Mouse (Mus musculus): Measurements from ENCODE around the gene Mcrip2. TPM values are rescaled to one million over a fixed set of nuclear protein-coding genes. Genes with fewer than 3 reads are reported as not detected.

Gene Mcrip2
- 17.3 and 21.7 TPM in 2 replicates for polyA plus RNA-seq (2012; rRNA removed)

DNA sequence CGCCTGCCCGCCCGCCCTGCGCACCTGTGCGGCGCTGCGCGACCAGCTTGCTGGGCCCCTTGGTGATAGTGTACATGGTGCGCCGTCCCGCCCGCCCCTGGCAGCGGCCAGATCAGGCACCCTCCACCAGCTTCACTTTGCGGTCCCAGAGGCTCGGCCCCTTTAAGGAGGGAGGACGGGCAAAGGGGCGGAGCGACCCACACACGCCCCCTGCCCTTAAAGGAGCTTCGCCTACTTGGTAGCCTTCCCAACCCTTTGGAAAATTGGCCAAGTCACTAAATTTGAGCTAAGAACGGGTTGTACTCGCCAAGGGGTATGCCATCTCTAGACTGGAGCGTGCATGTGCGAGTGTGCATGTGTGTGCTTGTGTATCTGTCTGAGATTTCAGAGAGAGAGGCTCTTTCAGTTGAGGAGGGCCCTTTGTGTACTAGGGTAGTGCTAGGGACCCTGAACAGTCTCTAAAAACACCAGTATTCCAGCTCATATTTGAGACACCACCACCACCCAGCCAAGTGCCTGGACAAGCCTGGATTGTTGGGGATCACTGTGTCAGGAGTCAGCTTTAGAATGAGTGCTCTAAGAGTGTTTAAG is at the start of gene Mcrip2:
Gene Mcrip2 (minus strand): TSS at position 164 of the 591 bp plus-strand sequence.
- no peak for TF ChIP-seq CTCF (IDR thresholded peaks at IDR 0.05; ENCODE audit: extremely low read depth, insufficient read depth, insufficient read length, insufficient replicate concordance)
- TF ChIP-seq POLR2A (IDR thresholded peaks at IDR 0.05; ENCODE audit: low read depth, low read length) = no peak
- DNase-seq (ENCODE audit: low read depth in 1 of 2, low spot score in 2 of 2) = peak in 1 of 2 experiments; percentile 63
- no peaks in the 10 kb centered on the region for H3K36me3 ChIP-seq (ENCODE audit: control insufficient read depth, insufficient read depth, low read length)
- no peak within 1 kb of the TSS; the same call in none of the 2 replicates for H3K27ac ChIP-seq (ENCODE audit: insufficient read depth, low read length)
- no peaks in the 10 kb centered on the region for H3K27me3 ChIP-seq (ENCODE audit: control insufficient read depth, insufficient read depth, low read length)
- H3K4me1 ChIP-seq (ENCODE audit: control insufficient read depth, insufficient read depth, insufficient read length) = no peaks in the 10 kb centered on the region; the same call in 1 of the 2 replicates
- under 1% methylated on average over 24 of the region's 24 CpGs for WGBS
- H3K4me3 ChIP-seq (ENCODE audit: extremely low read depth, insufficient read depth, insufficient read length) = peak within 1 kb of the TSS; percentile 73

DNA sequence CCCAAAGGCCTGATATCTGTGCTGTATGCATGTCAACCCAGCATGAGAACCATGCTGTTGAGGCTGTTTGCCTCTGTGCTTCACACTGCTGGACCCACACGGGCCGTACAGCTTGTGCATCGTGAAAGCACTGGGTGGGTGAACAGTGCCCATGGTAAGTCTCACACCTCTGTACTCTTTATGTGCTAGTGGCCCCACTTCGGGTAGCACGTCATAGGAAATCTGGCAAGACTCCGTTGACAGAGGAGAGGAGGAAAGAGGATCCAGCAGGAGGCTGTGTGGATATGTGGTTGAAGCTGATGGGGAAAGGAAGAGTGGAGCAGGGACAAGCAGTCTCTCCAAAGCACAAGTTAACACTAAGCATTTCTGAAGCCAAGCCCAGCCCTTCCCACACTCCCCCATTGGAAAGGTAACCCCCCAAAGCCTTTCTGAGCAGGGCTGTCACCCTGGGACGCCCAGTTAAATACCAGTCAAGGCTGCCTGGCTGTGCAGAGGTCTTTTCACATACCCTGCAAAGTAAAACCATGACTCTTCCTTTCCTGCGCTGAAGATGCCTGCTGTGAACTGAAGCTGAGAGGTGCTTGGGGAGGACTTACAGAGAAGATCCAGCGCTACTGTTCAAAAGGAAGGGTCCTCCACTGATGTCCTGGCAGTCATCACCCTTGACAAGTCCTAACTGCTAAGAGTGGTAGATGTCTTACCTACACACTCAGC is 49.6 kb upstream of the Mcrip2 start:
- H3K36me3 ChIP-seq (ENCODE audit: control insufficient read depth, insufficient read depth, low read length) = no peaks in the 10 kb centered on the region
- no peak overlapping the region for H3K4me3 ChIP-seq (ENCODE audit: extremely low read depth, insufficient read depth, insufficient read length)
- peaks cover 21% of the 10 kb centered on the region; the same call in 1 of the 2 replicates for H3K4me1 ChIP-seq (ENCODE audit: control insufficient read depth, insufficient read depth, insufficient read length)
- no peak overlapping the region for H3K27ac ChIP-seq (ENCODE audit: insufficient read depth, low read length)
- TF ChIP-seq CTCF (IDR thresholded peaks at IDR 0.05; ENCODE audit: extremely low read depth, insufficient read depth, insufficient read length, insufficient replicate concordance) (no peak), POLR2A (IDR thresholded peaks at IDR 0.05; ENCODE audit: low read depth, low read length) (no peak)
- H3K27me3 ChIP-seq (ENCODE audit: control insufficient read depth, insufficient read depth, low read length) = no peaks in the 10 kb centered on the region
- DNase-seq (ENCODE audit: low read depth in 1 of 2, low spot score in 2 of 2) = no peak
- 86% methylated on average over 9 of the region's 9 CpGs for WGBS

GRCm38 (mm10) chr17:25916931-25917647 is 48.5 kb upstream of the Mcrip2 start:
- H3K27ac ChIP-seq (ENCODE audit: insufficient read depth, low read length) = no peak overlapping the region
- DNase-seq (ENCODE audit: low read depth in 1 of 2, low spot score in 2 of 2) = no peak
- no peak overlapping the region for H3K4me3 ChIP-seq (ENCODE audit: extremely low read depth, insufficient read depth, insufficient read length)
- no peaks in the 10 kb centered on the region for H3K36me3 ChIP-seq (ENCODE audit: control insufficient read depth, insufficient read depth, low read length)
- 78% methylated on average over 8 of the region's 8 CpGs for WGBS
- TF ChIP-seq CTCF (IDR thresholded peaks at IDR 0.05; ENCODE audit: extremely low read depth, insufficient read depth, insufficient read length, insufficient replicate concordance) (no peak), POLR2A (IDR thresholded peaks at IDR 0.05; ENCODE audit: low read depth, low read length) (no peak)
- no peaks in the 10 kb centered on the region for H3K27me3 ChIP-seq (ENCODE audit: control insufficient read depth, insufficient read depth, low read length)
- H3K4me1 ChIP-seq (ENCODE audit: control insufficient read depth, insufficient read depth, insufficient read length) = peaks cover 21% of the 10 kb centered on the region; the same call in 1 of the 2 replicates

DNA sequence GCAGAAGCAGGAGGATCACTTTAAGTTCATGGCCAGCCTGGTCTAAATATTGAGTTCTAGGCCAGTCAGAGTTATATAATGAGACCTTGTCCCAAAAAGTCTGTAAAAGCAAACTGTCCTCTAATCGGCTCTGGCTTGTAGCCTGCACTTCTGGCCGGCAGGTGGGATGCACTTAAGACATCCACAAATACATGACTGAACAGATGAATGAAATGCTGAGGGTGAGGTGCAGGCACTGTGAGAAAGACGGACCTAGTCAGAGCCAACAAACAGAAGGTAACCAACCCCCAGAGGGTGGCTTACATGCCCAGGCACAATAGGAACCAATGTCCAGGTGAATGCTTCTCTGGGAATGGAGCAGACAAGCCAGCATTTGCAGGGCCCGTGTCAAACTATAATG is 45.7 kb upstream of the Mcrip2 start:
- WGBS = 68% methylated on average over 4 of the region's 4 CpGs
- Histone ChIP-seq H3K4me3 (ENCODE audit: extremely low read depth, insufficient read depth, insufficient read length) (no peak overlapping the region), H3K27ac (ENCODE audit: insufficient read depth, low read length) (no peak overlapping the region), H3K27me3 (ENCODE audit: control insufficient read depth, insufficient read depth, low read length) (no peaks in the 10 kb centered on the region), H3K4me1 (ENCODE audit: control insufficient read depth, insufficient read depth, insufficient read length) (peaks cover 21% of the 10 kb centered on the region; the same call in 1 of the 2 replicates), H3K36me3 (ENCODE audit: control insufficient read depth, insufficient read depth, low read length) (no peaks in the 10 kb centered on the region)
- DNase-seq (ENCODE audit: low read depth in 1 of 2, low spot score in 2 of 2) = no peak
- no peak for TF ChIP-seq CTCF (IDR thresholded peaks at IDR 0.05; ENCODE audit: extremely low read depth, insufficient read depth, insufficient read length, insufficient replicate concordance)
- no peak for TF ChIP-seq POLR2A (IDR thresholded peaks at IDR 0.05; ENCODE audit: low read depth, low read length)

DNA sequence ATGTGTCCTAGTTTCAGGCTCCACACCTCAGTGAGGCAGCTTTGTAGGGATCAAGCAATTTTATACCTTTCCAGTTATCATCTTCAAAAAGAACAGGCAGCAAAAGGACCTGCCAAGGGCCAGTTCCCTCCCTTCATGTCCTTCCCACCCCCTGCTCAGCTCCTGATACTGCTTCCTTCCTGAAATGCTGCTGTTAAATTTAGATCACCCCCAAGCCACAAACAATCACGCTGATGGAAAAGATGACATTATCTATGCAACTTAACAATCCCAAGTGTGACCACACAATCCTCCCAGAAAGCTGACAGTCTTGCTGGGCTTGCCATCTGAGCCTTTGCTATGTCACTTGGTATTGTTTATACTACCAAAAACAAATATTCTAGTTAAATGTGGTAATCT is 45.3 kb upstream of the Mcrip2 start:
- WGBS = 8% methylated on average over 1 of the region's 1 CpGs
- no peak overlapping the region for H3K27ac ChIP-seq (ENCODE audit: insufficient read depth, low read length)

DNA sequence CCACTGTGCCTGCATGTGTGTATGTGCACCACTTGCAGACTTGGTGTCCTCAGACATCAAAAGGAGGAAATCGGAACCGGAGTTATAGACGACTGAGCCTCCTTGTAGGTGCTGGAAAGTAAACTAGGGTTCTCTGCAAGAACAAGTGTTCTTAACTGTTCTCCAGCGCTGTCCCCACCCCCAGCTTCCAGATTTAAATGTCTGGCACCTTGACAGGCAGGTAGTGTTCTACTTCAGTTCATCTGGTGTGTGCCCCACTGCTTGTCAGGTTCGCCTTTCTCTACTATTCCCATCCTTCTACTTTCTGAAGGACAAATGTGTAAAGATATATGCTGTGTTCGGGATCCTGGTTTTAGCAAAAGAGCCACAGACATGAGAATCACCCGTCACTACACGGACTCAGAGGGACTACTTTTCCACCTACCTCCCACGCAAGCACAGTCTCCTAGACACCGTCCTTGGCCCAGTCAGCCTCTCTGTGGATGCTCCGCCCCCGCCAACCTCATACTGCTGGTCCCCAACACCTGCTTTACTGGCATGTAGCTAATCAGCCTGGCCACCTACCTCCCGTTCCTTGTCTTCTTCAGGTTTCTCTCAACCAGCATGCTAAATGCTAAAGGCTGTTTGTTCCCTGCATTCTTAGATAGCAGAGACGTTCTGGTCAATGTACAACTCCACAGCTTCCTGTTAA is 44.8 kb upstream of the Mcrip2 start:
- WGBS = 65% methylated on average over 14 of the region's 14 CpGs
- Histone ChIP-seq H3K27me3 (ENCODE audit: control insufficient read depth, insufficient read depth, low read length) (no peaks in the 10 kb centered on the region), H3K4me3 (ENCODE audit: extremely low read depth, insufficient read depth, insufficient read length) (no peak overlapping the region), H3K27ac (ENCODE audit: insufficient read depth, low read length) (no peak overlapping the region), H3K4me1 (ENCODE audit: control insufficient read depth, insufficient read depth, insufficient read length) (peaks cover 16% of the 10 kb centered on the region; the same call in 1 of the 2 replicates), H3K36me3 (ENCODE audit: control insufficient read depth, insufficient read depth, low read length) (no peaks in the 10 kb centered on the region)
- DNase-seq (ENCODE audit: low read depth in 1 of 2, low spot score in 2 of 2) = no peak
- TF ChIP-seq CTCF (IDR thresholded peaks at IDR 0.05; ENCODE audit: extremely low read depth, insufficient read depth, insufficient read length, insufficient replicate concordance) = no peak
- TF ChIP-seq POLR2A (IDR thresholded peaks at IDR 0.05; ENCODE audit: low read depth, low read length) = no peak

More for the DNA sequence above, 45.3 kb upstream of the Mcrip2 start:
- TF ChIP-seq POLR2A (IDR thresholded peaks at IDR 0.05; ENCODE audit: low read depth, low read length) (no peak), CTCF (IDR thresholded peaks at IDR 0.05; ENCODE audit: extremely low read depth, insufficient read depth, insufficient read length, insufficient replicate concordance) (no peak)
- Histone ChIP-seq H3K4me1 (ENCODE audit: control insufficient read depth, insufficient read depth, insufficient read length) (peaks cover 21% of the 10 kb centered on the region; the same call in 1 of the 2 replicates), H3K36me3 (ENCODE audit: control insufficient read depth, insufficient read depth, low read length) (no peaks in the 10 kb centered on the region), H3K27me3 (ENCODE audit: control insufficient read depth, insufficient read depth, low read length) (no peaks in the 10 kb centered on the region), H3K4me3 (ENCODE audit: extremely low read depth, insufficient read depth, insufficient read length) (no peak overlapping the region)
- no peak for DNase-seq (ENCODE audit: low read depth in 1 of 2, low spot score in 2 of 2)

Data from spleen, adult 2 months (tissue).